Comparison of ENCODE assay signal across 25 mouse cellular contexts in genomic region chr6:39025038-39025437, GRCm38 (mm10).
DNase-seq lines count a peak whose midpoint lies in the region; ATAC-seq and TF ChIP-seq lines count a peak whose summit lies in the region.
"Had no signal": no experiment of that assay in that cellular context is flagged by ENCODE, and none has a peak within 500 bp of the region (broad histone marks: within the 10 kb centered on the region; RNA-seq: fewer than 3 reads in every experiment).

No protein-coding gene starts in this region.

- no peaks in the 10 kb centered on the region for H3K27me3 ChIP-seq in heart, embryonic 13.5 days (replicated peaks)
- no peaks in the 10 kb centered on the region for H3K27me3 ChIP-seq in intestine, embryonic 15.5 days (replicated peaks)
- H3K27me3 ChIP-seq in intestine, postnatal 0 days (replicated peaks; ENCODE audit: control insufficient read depth, insufficient read depth, low read length), result no peaks in the 10 kb centered on the region
- H3K27me3 ChIP-seq in midbrain, embryonic 11.5 days (ENCODE audit: control insufficient read depth, insufficient read depth, low read length), result no peaks in the 10 kb centered on the region
- no peaks in the 10 kb centered on the region for H3K27me3 ChIP-seq in midbrain, postnatal 0 days (ENCODE audit: insufficient read depth, low read length)
- H3K27me3 ChIP-seq in stomach, embryonic 15.5 days (replicated peaks), result no peaks in the 10 kb centered on the region
- H3K27me3 ChIP-seq: midbrain, embryonic 12.5 days had no signal

- ATAC-seq in heart, embryonic 13.5 days (ENCODE audit: extremely low read depth, insufficient number of reproducible peaks, low FRiP score, low TSS enrichment), result no peak
- ATAC-seq in intestine, embryonic 15.5 days, result no peak
- ATAC-seq in intestine, postnatal 0 days, result no peak
- no peak for ATAC-seq in midbrain, embryonic 11.5 days (ENCODE audit: low FRiP score)
- ATAC-seq in midbrain, postnatal 0 days (ENCODE audit: low FRiP score), result no peak
- no peak for ATAC-seq in stomach, embryonic 15.5 days (ENCODE audit: insufficient read depth, low FRiP score, low read depth)
- ATAC-seq: CD4-positive, CD25-positive, alpha-beta regulatory T cell, adult 4 months; forebrain, embryonic 16.5 days; hindbrain, embryonic 16.5 days; liver, embryonic 12.5 days; liver, postnatal 0 days had no signal

- intact Hi-C loops in heart, postnatal 10 days (cut with DNase I), result no loop called here

- H3K27ac ChIP-seq in heart, embryonic 13.5 days (replicated peaks), result peak overlapping the region; percentile 34
- peak overlapping the region; percentile 48 for H3K27ac ChIP-seq in intestine, embryonic 15.5 days
- no peak overlapping the region for H3K27ac ChIP-seq in intestine, postnatal 0 days (ENCODE audit: low read depth, low read length)
- no peak overlapping the region for H3K27ac ChIP-seq in midbrain, embryonic 11.5 days (ENCODE audit: low read depth, low read length)
- H3K27ac ChIP-seq in midbrain, postnatal 0 days (ENCODE audit: low read depth, low read length), result no peak overlapping the region
- H3K27ac ChIP-seq in stomach, embryonic 15.5 days, result peak overlapping the region; percentile 38; the same call in 1 of the 2 replicates
- H3K27ac ChIP-seq: gastrocnemius, adult 2 months; liver, embryonic 12.5 days; midbrain, embryonic 12.5 days had no signal

- no peaks in the 10 kb centered on the region for H3K9me3 ChIP-seq in heart, embryonic 13.5 days
- no peaks in the 10 kb centered on the region for H3K9me3 ChIP-seq in intestine, embryonic 15.5 days
- no peaks in the 10 kb centered on the region for H3K9me3 ChIP-seq in intestine, postnatal 0 days (ENCODE audit: control insufficient read depth)
- H3K9me3 ChIP-seq in midbrain, embryonic 11.5 days (ENCODE audit: control insufficient read depth, low read length), result no peaks in the 10 kb centered on the region
- no peaks in the 10 kb centered on the region for H3K9me3 ChIP-seq in midbrain, postnatal 0 days (ENCODE audit: low read length)
- no peaks in the 10 kb centered on the region for H3K9me3 ChIP-seq in stomach, embryonic 15.5 days
- H3K9me3 ChIP-seq: liver, embryonic 12.5 days; midbrain, embryonic 12.5 days had no signal

- no peak overlapping the region for H3K4me3 ChIP-seq in heart, embryonic 13.5 days
- H3K4me3 ChIP-seq in intestine, embryonic 15.5 days (replicated peaks), result no peak overlapping the region
- H3K4me3 ChIP-seq in intestine, postnatal 0 days (ENCODE audit: low read depth, low read length), result no peak overlapping the region
- H3K4me3 ChIP-seq in midbrain, embryonic 11.5 days (ENCODE audit: low read depth, low read length), result no peak overlapping the region
- no peak overlapping the region for H3K4me3 ChIP-seq in midbrain, postnatal 0 days (ENCODE audit: low read depth, low read length)
- H3K4me3 ChIP-seq in stomach, embryonic 15.5 days (replicated peaks), result no peak overlapping the region
- H3K4me3 ChIP-seq: erythroblast, embryonic 14.5 days; gastrocnemius, adult 2 months; liver, embryonic 12.5 days; midbrain, embryonic 12.5 days had no signal

- H3K9ac ChIP-seq in heart, embryonic 13.5 days, result no peak overlapping the region
- H3K9ac ChIP-seq in intestine, embryonic 15.5 days, result no peak overlapping the region
- no peak overlapping the region for H3K9ac ChIP-seq in intestine, postnatal 0 days (ENCODE audit: low read depth, low read length)
- no peak overlapping the region for H3K9ac ChIP-seq in midbrain, embryonic 11.5 days (ENCODE audit: low read length)
- H3K9ac ChIP-seq in midbrain, postnatal 0 days (replicated peaks; ENCODE audit: low read length, poor library complexity, severe bottlenecking), result no peak overlapping the region
- no peak overlapping the region for H3K9ac ChIP-seq in stomach, embryonic 15.5 days
- H3K9ac ChIP-seq: liver, embryonic 12.5 days; liver, postnatal 0 days; midbrain, embryonic 12.5 days had no signal

- H3K4me2 ChIP-seq in heart, embryonic 13.5 days, result no peak overlapping the region
- H3K4me2 ChIP-seq in intestine, embryonic 15.5 days (replicated peaks), result no peak overlapping the region
- no peak overlapping the region for H3K4me2 ChIP-seq in intestine, postnatal 0 days (replicated peaks; ENCODE audit: low read depth)
- no peak overlapping the region for H3K4me2 ChIP-seq in midbrain, embryonic 11.5 days
- H3K4me2 ChIP-seq in midbrain, postnatal 0 days (ENCODE audit: low read depth, low read length, poor library complexity, severe bottlenecking), result no peak overlapping the region
- H3K4me2 ChIP-seq in stomach, embryonic 15.5 days, result no peak overlapping the region
- H3K4me2 ChIP-seq: liver, embryonic 12.5 days; midbrain, embryonic 12.5 days had no signal

- H3K36me3 ChIP-seq in heart, embryonic 13.5 days, result no peaks in the 10 kb centered on the region
- H3K36me3 ChIP-seq in intestine, embryonic 15.5 days, result no peaks in the 10 kb centered on the region
- no peaks in the 10 kb centered on the region for H3K36me3 ChIP-seq in intestine, postnatal 0 days (ENCODE audit: control insufficient read depth, insufficient read depth)
- no peaks in the 10 kb centered on the region for H3K36me3 ChIP-seq in midbrain, embryonic 11.5 days (ENCODE audit: control insufficient read depth, insufficient read depth, low read length)
- no peaks in the 10 kb centered on the region for H3K36me3 ChIP-seq in midbrain, postnatal 0 days (ENCODE audit: insufficient read depth, low read length)
- H3K36me3 ChIP-seq in stomach, embryonic 15.5 days, result no peaks in the 10 kb centered on the region
- H3K36me3 ChIP-seq: liver, embryonic 12.5 days; midbrain, embryonic 12.5 days had no signal

- 43% methylated on average over 7 of the region's 7 CpGs for WGBS in heart, embryonic 13.5 days
- 59% methylated on average over 7 of the region's 7 CpGs for WGBS in intestine, embryonic 15.5 days
- WGBS in intestine, postnatal 0 days, result 79% methylated on average over 7 of the region's 7 CpGs
- WGBS in midbrain, embryonic 11.5 days, result 84% methylated on average over 7 of the region's 7 CpGs
- 79% methylated on average over 7 of the region's 7 CpGs for WGBS in midbrain, postnatal 0 days
- WGBS in stomach, embryonic 15.5 days, result 47% methylated on average over 7 of the region's 7 CpGs

- no peak for DNase-seq in heart, postnatal 10 days
- DNase-seq in midbrain, embryonic 11.5 days (ENCODE audit: low spot score, missing footprints), result peak; percentile 35
- no peak for DNase-seq in midbrain, postnatal 0 days (ENCODE audit: low spot score)
- no peak for DNase-seq in cerebellum, adult 11-12 months
- DNase-seq: adrenal gland, postnatal 36 days; cerebellum, adult 2 months; cerebellum, postnatal 14 days; gastrocnemius, adult 2 months; gastrocnemius, postnatal 36 days; kidney, adult 11 months; kidney, postnatal 10 days; liver, postnatal 0 days; lung, postnatal 36 days; right cerebral cortex, adult 18-20 months; spleen, adult 18-20 months had no signal

- H3K4me1 ChIP-seq in heart, embryonic 13.5 days, result peaks cover 31% of the 10 kb centered on the region
- peaks cover 3% of the 10 kb centered on the region; the same call in 1 of the 2 replicates for H3K4me1 ChIP-seq in intestine, embryonic 15.5 days (replicated peaks)
- H3K4me1 ChIP-seq in intestine, postnatal 0 days (replicated peaks; ENCODE audit: control insufficient read depth, insufficient read depth, low read length), result 0 out of 2 replicates have a peak, but pooled peaks cover 2% of the 10 kb centered on the region
- no peaks in the 10 kb centered on the region for H3K4me1 ChIP-seq in midbrain, embryonic 11.5 days (ENCODE audit: control insufficient read depth, insufficient read depth, low read length)
- no peaks in the 10 kb centered on the region for H3K4me1 ChIP-seq in midbrain, postnatal 0 days (ENCODE audit: insufficient read depth, low read length)
- no peaks in the 10 kb centered on the region for H3K4me1 ChIP-seq in stomach, embryonic 15.5 days

- no peak for TF ChIP-seq CTCF in intestine, postnatal 0 days (IDR thresholded peaks at IDR 0.05; ENCODE audit: low read depth)
- no peak for TF ChIP-seq CTCF in midbrain, postnatal 0 days (IDR thresholded peaks at IDR 0.05)

Comparison
In these comparisons a context has a peak if more than half of its experiments do, and no peak if none do; other contexts are left out.
1. H3K27ac ChIP-seq: peak in heart, embryonic 13.5 days (single experiment), intestine, embryonic 15.5 days (single experiment) and stomach, embryonic 15.5 days (single experiment); none in intestine, postnatal 0 days (single experiment), midbrain, embryonic 11.5 days (single experiment) and midbrain, postnatal 0 days (single experiment).